Mouse (Mus musculus) lung, postnatal 14 days (tissue): ENCODE results near the gene Sema4c.

Source experiments
- DNase-seq: peaks from one replicate; pipeline ENCODE4 v3.0.0; 2021

The Sema4c gene

DNA sequence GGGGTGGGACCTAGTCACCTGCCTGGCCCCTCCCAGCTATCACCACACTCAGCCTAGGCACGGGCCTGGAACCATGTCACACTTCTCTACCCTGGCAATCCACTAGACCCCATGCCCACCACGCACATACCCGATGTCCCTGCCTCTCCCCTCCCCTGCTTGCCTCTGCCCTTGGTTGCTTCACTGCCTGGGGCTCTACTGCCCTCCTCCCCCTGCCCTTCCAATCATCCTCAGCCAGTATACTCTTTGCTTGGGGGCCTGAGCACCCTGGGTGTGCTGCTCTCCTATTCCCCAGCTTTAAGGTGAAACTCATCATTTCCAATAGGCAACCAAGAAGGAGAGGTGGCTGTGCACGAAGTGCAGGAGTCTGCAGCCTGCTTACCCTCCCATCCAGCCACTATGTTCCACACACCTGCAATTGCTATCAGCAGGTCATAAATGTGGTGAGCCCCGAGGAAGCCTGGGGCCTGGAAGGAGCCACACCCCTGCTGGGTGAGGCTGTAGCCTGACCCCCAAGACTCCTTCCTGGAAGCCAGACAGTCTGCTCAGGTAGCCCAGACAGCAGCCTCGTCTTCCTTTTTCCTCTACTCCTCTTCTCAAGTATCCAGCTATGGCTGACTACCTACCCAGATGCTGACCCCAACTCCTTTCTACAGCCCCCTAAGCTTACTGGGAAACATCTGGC lies 19.0 kb upstream of the Sema4c start:
- DNase-seq = no peak

- DNase-seq = no peak
Measured at GRCm38 (mm10) chr1:36575347-36575746, 17.2 kb upstream of the Sema4c start.

DNA sequence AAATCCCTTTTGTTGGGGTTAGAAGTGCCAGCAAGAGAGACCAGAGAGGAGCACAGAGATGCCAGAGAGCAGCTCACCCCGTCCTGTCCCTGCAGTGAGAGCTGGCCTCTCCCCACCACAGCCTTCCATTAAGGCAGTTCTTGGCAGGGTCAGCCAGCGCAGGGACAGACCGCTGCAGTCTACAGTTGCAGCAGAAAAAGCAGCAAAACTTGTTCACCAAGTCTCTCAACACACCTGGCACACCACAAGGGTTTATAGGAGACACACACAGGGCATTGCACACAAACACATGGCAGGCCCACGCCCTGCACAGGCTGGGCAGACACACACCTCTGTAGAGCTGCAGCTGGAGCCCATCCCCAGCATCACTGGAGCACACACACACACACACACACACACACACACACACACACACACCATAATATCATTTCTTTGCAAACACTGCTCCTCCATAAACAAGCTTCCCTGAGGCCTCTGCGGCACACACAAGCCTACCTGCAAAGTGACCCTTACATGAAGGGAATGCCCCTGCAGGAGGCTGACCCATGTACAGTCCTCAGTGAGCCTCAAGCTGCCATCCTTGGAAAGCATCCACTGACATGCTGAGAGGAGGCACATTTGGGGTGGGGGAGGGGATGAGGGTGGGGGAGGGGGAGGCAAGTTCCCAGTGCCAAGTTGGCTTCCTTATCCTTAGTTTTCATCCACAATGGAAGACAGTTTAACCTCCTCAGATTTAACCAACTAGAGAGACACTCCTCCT lies 16.2 kb upstream of the Sema4c start:
- no peak for DNase-seq

DNA sequence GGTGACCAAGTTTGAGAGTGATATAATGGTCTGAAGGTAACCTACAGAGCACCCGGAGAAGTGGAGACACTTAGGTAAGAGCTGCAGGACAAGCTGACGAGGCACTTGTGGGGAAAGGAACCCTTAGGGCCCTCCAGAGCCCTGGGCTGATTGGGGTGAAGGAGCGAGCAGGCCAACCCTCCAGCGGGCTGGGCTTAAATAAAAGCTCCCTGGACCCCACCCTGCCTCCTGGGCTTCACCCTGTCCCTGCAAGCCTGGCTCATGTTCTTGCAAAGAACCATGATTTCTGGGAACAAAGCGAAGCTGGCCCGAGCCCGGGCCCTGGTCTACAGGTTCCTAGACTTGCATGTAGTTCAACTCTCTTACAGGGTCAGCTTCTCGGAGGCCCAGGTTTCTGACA lies 15.4 kb upstream of the Sema4c start:
- DNase-seq = no peak

DNA sequence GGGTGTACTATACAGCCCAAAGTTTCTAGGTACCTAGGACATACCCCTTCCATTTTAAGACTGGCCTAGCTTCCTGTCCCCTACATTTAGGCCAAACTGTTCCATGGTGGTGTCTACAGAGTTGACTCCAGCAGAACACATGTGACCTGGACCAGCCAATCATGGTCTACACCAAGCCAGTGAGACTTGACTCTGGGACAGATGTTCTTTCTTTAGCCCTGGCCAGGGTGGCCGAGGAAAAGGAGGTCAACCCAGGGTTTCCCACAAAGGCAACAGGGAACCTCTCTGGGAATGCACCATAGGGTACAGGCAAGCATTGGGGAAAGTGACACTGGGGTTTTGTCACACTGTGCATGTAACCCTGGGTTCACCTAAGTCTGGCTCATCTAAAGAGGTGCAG lies 14.6 kb upstream of the Sema4c start:
- DNase-seq = no peak

DNA sequence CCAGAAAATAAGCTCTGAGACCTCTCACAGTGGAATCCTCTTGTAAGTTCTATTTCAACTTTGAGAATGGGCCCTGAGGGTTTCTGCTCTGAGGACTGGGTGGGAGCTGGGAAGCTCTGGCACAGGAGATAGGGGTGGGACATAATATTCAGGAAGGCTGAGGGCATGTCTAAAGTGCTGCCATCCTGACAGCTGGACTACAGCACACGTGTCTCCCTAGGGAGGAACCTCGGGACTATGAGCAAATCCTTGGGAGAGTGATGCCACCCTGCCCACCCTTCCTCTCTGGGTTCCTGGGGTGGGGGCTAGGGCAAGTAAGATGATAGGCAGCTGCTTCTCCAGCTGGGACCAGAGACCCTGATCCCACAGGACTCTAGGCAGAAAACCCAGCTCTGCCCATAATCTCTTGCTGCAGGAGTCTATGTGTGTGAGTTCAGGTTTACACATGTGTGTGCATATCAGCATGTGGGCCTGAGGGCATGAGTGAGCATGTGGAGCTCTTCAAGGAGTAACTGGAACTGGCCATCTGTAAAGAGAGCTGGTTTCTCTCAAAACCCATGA lies 14.1 kb upstream of the Sema4c start:
- no peak for DNase-seq

DNA sequence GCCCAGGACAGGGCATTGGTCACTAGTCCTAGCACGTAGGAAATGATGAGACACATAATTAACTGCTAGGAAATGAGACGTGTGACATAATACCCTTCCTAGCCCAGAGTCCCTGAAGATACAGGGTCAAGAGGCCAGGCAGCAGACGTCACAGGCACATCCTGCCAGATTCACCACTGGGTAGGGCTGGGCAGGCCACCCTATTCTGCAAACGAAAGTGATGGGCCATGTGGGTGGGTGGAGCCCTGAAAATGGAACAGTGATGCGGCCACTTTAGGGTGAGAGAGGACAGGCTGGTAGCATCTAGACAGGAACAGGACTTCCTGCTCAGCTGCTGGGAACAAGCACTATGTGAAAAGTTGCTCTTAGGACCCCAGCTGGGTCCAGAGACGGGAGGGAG lies 13.5 kb upstream of the Sema4c start:
- peak; percentile 65 for DNase-seq

DNA sequence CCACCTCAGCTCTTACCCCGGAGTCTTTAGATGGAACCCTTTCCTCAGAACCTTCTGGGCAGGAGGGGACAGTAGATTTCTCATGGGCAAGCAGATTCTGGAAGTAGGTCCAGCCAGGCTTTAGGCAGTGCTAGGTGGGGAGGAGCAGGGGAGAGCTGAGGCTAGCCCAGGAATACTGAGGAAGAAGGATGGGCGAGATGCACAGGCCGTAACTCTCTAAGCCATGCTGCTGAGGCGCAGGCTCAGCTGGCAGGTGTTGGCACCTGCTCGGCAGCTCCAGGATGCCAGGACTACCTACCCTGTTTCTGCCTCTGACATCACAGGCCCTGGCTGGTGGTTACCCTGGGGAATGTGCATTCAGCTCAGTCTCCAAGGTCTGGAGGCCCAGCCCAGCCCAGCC lies 12.2 kb upstream of the Sema4c start:
- no peak for DNase-seq

DNA sequence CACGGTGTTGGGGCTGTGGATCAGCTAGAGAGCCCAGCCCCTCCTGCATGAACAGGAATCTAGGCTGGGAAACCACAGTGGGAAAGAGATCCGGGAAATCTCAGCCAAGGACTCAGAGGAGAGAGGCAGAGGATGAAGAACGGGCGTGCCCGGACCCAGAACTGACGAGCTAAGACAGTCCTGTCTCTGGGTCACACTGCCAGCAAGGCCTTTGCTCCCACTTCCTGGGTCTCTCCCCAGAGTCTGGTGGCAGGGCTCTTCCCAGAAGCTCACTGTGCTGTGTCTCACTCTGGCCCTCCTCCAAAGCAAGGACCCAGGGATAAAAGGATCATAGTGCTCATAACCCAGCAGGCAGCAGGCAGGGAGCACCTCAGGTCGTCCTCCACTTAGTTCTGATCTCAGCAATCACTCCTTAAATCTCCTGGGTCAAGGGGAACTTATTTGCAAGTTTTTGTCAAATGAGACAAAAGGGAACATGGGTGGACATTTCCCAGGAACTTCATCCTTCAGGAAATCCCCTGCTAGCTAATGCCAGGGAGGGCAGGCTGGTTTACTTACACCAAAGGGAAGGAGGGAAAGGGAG lies 11.6 kb upstream of the Sema4c start:
- no peak for DNase-seq

DNA sequence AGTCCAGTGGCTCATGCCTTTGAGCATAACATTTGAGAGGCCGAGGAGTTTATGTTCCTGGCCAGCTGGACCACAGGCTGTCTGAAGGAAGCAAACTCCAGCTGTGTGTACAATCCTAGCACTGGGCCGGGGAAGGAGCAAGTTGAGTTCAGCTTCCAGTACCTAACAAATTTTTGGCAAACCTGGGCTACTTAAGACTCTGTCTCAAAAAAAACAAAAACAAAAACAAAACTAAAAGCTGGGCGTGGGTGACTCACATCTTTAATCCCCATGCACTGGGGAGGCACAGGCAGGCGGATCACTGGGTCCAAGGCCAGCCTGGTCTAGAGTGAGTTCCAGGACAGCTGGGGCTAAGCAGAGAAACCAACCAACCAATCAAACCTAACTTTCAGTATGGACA lies 10.6 kb upstream of the Sema4c start:
- DNase-seq = no peak

- DNase-seq = no peak
Measured at GRCm38 (mm10) chr1:36567818-36568603, 9.9 kb upstream of the Sema4c start.

- DNase-seq = no peak
Measured at GRCm38 (mm10) chr1:36566425-36566824, 8.3 kb upstream of the Sema4c start.

DNA sequence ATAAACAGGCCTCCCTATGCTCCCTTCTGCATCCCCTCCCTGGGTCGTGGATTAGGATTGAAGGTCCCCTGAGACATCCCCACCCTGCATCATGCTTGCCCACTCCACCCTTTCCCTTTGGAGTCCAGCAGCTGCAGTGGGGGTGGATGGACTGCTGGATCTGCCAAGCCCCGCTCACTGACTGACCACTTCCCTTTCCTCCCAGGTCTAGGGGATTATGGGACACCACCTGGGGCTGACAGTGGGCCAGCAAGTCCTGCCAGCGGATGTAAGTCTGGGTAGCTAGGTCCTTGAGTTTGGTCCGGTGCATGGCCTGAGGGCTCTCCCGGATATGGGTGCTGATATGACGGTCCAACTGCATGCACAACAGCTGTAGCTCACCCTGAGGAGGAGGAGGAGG lies 6.0 kb upstream of the Sema4c start:
- DNase-seq = no peak

DNA sequence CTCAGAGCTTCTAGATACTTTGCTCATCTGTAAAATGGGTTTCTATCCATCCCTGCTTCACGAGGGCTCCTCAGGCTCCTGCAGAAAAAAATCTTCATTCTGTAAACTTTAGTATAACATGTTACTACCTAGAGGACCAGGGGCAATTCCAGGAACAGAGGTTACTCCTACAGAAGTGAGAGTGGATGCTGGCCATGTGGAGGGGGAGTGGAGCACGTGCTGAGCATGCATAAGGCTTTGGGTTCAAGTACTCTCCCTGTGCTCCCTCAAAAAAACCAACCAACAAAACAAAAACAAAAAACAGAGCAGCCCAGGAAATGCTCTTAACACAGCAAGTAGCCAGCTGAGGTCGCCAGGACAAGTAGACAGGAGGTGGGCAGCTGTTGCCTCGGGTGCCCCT lies 5.5 kb upstream of the Sema4c start:
- no peak for DNase-seq

- no peak for DNase-seq
Measured at GRCm38 (mm10) chr1:36563197-36563596, 5.0 kb upstream of the Sema4c start.

DNA sequence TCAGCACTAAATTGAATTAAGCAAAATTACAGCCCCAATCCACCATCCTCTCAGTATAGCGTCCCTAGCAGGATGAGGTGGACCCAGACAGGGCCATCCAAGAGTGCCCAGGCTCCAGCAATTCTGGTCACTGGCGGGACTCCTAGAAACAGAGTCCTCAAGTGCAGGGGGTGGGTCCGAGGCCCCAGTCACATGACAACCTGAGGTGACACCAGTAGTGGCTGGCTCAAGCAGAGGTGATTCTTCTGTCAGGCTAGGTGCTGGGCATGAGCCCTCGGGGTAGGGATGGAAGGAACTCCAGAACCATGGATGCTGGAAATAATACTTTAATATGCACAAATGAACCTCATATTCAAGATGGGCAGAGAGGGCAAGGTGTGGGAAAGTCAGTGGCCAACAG lies 4.2 kb upstream of the Sema4c start:
- no peak for DNase-seq

- no peak for DNase-seq
Measured at GRCm38 (mm10) chr1:36560903-36561302, 2.8 kb upstream of the Sema4c start.

GRCm38 (mm10) chr1:36559888-36560287 lies 1.7 kb upstream of the Sema4c start:
- DNase-seq = no peak

GRCm38 (mm10) chr1:36559256-36559655 lies 1.1 kb upstream of the Sema4c start:
- DNase-seq = no peak

- peak; percentile 91 for DNase-seq
Measured at GRCm38 (mm10) chr1:36557457-36558011, 615 bp downstream of the Sema4c start.

DNA sequence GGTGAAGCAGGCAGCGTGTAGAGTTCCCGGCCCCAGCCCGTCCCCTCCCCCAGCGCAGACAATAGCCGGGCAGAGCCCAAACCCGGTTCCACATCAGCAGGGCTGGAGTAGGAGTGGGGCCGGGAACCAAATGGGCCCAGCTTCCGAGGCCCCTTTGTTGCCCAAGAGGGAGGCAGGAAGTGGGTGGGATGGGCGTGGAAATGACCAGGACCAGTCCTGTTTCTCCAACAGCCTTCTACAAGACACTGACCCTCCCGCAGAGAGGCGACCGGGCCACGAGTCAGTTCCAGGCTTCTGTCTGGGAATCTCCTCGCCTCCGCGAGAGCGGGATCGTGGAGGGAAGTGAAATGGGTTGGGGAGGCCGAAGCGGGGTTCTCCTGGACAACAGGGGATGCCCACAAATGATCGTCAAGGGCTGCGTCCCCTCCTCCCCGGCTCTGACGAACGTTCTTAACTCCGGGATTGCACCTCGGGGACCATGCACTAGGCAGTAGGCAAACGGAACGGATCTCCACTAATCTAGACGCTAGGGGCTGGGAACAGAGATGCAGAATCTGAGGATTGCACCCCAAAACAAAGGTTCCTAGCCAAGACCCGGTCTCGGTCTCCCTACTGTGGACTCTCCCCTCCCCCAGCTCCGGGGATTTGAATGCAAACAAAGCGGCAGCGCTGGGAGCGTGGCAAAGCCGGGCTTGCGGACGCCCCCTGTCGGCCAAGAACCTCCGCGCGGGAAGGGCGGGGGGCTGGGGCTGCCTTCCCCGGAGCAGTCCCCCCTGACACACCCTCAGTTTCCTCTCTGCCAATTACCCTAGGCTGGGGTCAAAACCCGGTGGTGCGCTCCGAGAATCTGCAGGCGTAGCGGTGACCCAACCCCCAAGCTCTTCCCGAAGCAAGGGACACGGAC lies 1.3 kb downstream of the Sema4c start:
- DNase-seq = peak; percentile 97
